Mouse (Mus musculus): ENCODE measurements at regions not wholly inside any gene's neighbourhood (a gene's known extent, or its start where the extent isn't known, plus 50 kb on each side); places are given as distances from the start of the nearest gene placed in this dataset.

GRCm38 (mm10) chr16:74651244-74651643 is 239.6 kb upstream of the Robo2 start:
- no peaks in the 10 kb centered on the region for H3K36me3 ChIP-seq (ENCODE audit: control insufficient read depth, insufficient read depth, low read length)
- DNase-seq (ENCODE audit: extremely low read depth, low read depth, low spot score), result no peak
- H3K4me3 ChIP-seq (ENCODE audit: insufficient read depth, low read depth, low read length), result no peak overlapping the region
- no peak overlapping the region for H3K9ac ChIP-seq (ENCODE audit: low read depth, low read length)
- H3K27me3 ChIP-seq (ENCODE audit: control insufficient read depth, insufficient read depth, low read length), result no peaks in the 10 kb centered on the region
- WGBS, result 85% methylated on average over 3 of the region's 3 CpGs
- no peak for TF ChIP-seq POLR2A (IDR thresholded peaks at IDR 0.05; ENCODE audit: extremely low read depth, insufficient read depth, low read length)
- no peak for TF ChIP-seq CTCF (IDR thresholded peaks at IDR 0.05; ENCODE audit: low read depth, low read length)
- H3K4me1 ChIP-seq (ENCODE audit: control insufficient read depth, insufficient read depth, low read length), result no peaks in the 10 kb centered on the region
- H3K27ac ChIP-seq (replicated peaks; ENCODE audit: insufficient read depth, low read depth, low read length), result no peak overlapping the region
- no peaks in the 10 kb centered on the region for H3K79me2 ChIP-seq (ENCODE audit: control insufficient read depth, insufficient read depth, low read length)

DNA sequence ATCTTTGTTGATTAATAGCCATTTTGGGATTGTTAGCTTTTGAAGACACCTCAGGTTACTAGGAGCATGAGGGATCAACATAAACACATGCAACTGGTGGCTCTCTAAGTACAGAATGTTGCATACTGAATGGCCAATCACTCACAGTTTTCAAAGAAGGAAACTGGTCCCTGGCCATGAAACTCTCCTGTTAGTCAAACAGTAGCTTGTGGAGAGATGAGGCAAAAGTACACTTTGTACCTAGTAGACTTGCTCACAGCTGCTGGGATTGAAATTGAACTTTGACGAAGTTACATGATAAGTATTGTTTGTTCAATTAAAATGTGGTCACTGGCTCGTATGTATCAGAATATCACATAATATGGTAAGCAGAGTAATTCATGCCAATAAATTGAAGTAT is 237.6 kb upstream of the Robo2 start:
- Histone ChIP-seq H3K4me3 (ENCODE audit: insufficient read depth, low read depth, low read length) (no peak overlapping the region), H3K4me1 (ENCODE audit: control insufficient read depth, insufficient read depth, low read length) (no peaks in the 10 kb centered on the region), H3K9ac (ENCODE audit: low read depth, low read length) (no peak overlapping the region), H3K27me3 (ENCODE audit: control insufficient read depth, insufficient read depth, low read length) (no peaks in the 10 kb centered on the region), H3K79me2 (ENCODE audit: control insufficient read depth, insufficient read depth, low read length) (no peaks in the 10 kb centered on the region), H3K27ac (replicated peaks; ENCODE audit: insufficient read depth, low read depth, low read length) (no peak overlapping the region), H3K36me3 (ENCODE audit: control insufficient read depth, insufficient read depth, low read length) (no peaks in the 10 kb centered on the region)
- TF ChIP-seq CTCF (IDR thresholded peaks at IDR 0.05; ENCODE audit: low read depth, low read length), result no peak
- no peak for TF ChIP-seq POLR2A (IDR thresholded peaks at IDR 0.05; ENCODE audit: extremely low read depth, insufficient read depth, low read length)
- peak; percentile 30 for DNase-seq (ENCODE audit: extremely low read depth, low read depth, low spot score)
- 14% methylated on average over 2 of the region's 2 CpGs for WGBS

DNA sequence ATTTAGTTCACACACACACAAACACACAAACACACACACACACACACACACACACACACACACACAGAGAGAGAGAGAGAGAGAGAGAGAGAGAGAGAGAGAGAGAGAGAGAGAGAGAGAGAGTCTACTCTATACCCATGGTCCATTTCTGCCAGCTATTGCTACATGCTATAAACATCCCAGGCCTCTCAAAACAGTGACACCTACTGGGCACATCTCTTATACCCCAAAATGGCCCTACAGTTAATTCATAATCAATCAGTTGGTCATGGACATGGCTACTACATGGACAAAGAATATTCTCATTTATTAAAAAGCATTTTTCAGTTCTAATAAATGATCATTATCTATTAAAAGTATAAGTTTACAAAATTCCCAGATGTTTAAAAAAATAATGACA is 236.8 kb upstream of the Robo2 start:
- H3K36me3 ChIP-seq (ENCODE audit: control insufficient read depth, insufficient read depth, low read length), result no peaks in the 10 kb centered on the region
- H3K27me3 ChIP-seq (ENCODE audit: control insufficient read depth, insufficient read depth, low read length), result no peaks in the 10 kb centered on the region
- DNase-seq (ENCODE audit: extremely low read depth, low read depth, low spot score), result no peak
- TF ChIP-seq CTCF (IDR thresholded peaks at IDR 0.05; ENCODE audit: low read depth, low read length), result no peak
- TF ChIP-seq POLR2A (IDR thresholded peaks at IDR 0.05; ENCODE audit: extremely low read depth, insufficient read depth, low read length), result no peak
- H3K79me2 ChIP-seq (ENCODE audit: control insufficient read depth, insufficient read depth, low read length), result no peaks in the 10 kb centered on the region
- no peaks in the 10 kb centered on the region for H3K4me1 ChIP-seq (ENCODE audit: control insufficient read depth, insufficient read depth, low read length)
- H3K27ac ChIP-seq (replicated peaks; ENCODE audit: insufficient read depth, low read depth, low read length), result no peak overlapping the region
- H3K4me3 ChIP-seq (ENCODE audit: insufficient read depth, low read depth, low read length), result no peak overlapping the region
- no peak overlapping the region for H3K9ac ChIP-seq (ENCODE audit: low read depth, low read length)

DNA sequence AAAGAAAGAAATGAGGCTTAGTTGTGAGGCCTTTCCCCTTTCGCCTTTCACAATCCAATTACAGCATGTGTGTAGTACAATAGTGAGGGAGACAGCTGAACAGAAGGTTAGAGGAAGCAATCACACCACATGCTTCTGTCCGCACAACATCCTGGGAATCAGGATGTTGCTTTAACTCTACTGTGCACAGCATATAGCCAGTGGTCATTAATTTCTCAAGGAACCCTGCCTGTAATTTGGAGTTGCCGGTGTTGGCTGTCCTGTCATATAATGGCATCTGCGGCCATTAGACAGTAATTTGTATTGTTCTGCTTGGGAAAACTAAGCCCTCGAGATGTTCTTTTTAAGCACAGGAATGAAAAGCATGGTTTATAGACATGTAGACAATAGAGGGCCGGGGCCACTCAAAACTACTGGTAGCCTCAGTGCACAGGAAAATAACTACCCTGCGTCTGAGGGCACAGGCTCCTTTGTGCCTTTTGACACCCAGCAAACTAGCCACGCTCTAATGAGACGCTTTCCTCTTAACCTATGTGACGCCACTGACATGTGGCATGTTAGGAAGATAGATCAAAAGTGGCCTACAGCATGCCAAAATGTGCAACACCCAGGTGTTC is 233.2 kb upstream of the Robo2 start:
- H3K27me3 ChIP-seq (ENCODE audit: control insufficient read depth, insufficient read depth, low read length), result no peaks in the 10 kb centered on the region
- no peak for TF ChIP-seq CTCF (IDR thresholded peaks at IDR 0.05; ENCODE audit: low read depth, low read length)
- TF ChIP-seq POLR2A (IDR thresholded peaks at IDR 0.05; ENCODE audit: extremely low read depth, insufficient read depth, low read length), result no peak
- no peak for DNase-seq (ENCODE audit: extremely low read depth, low read depth, low spot score)
- H3K4me3 ChIP-seq (ENCODE audit: insufficient read depth, low read depth, low read length), result no peak overlapping the region
- no peaks in the 10 kb centered on the region for H3K79me2 ChIP-seq (ENCODE audit: control insufficient read depth, insufficient read depth, low read length)
- no peak overlapping the region for H3K27ac ChIP-seq (replicated peaks; ENCODE audit: insufficient read depth, low read depth, low read length)
- H3K4me1 ChIP-seq (ENCODE audit: control insufficient read depth, insufficient read depth, low read length), result no peaks in the 10 kb centered on the region
- WGBS, result 90% methylated on average over 10 of the region's 10 CpGs
- H3K9ac ChIP-seq (ENCODE audit: low read depth, low read length), result no peak overlapping the region
- no peaks in the 10 kb centered on the region for H3K36me3 ChIP-seq (ENCODE audit: control insufficient read depth, insufficient read depth, low read length)

DNA sequence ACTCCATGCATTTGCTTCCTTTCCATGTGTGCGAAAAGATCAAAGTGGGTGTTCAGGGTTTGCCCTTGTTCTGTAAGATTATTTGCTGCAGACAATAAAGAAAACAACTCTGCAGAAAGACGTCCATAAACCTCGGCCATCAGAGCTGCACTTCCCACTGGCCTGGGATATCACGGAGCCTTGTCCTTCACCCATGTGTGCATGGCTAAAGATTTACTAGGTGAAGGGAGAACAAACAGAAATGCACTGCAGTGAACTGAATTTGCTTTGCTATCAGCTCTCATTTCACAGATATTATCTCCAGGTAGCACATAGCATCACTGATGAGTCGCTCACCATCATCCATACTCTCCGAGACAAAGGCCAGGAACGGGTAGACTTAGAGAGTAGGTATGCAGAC is 228.2 kb upstream of the Robo2 start:
- H3K4me1 ChIP-seq (ENCODE audit: control insufficient read depth, insufficient read depth, low read length), result no peaks in the 10 kb centered on the region
- no peaks in the 10 kb centered on the region for H3K27me3 ChIP-seq (ENCODE audit: control insufficient read depth, insufficient read depth, low read length)
- no peak overlapping the region for H3K27ac ChIP-seq (replicated peaks; ENCODE audit: insufficient read depth, low read depth, low read length)
- no peak overlapping the region for H3K9ac ChIP-seq (ENCODE audit: low read depth, low read length)
- no peaks in the 10 kb centered on the region for H3K79me2 ChIP-seq (ENCODE audit: control insufficient read depth, insufficient read depth, low read length)
- DNase-seq (ENCODE audit: extremely low read depth, low read depth, low spot score), result no peak
- WGBS, result 29% methylated on average over 7 of the region's 7 CpGs
- TF ChIP-seq CTCF (IDR thresholded peaks at IDR 0.05; ENCODE audit: low read depth, low read length) (no peak), POLR2A (IDR thresholded peaks at IDR 0.05; ENCODE audit: extremely low read depth, insufficient read depth, low read length) (no peak)
- H3K36me3 ChIP-seq (ENCODE audit: control insufficient read depth, insufficient read depth, low read length), result no peaks in the 10 kb centered on the region
- no peak overlapping the region for H3K4me3 ChIP-seq (ENCODE audit: insufficient read depth, low read depth, low read length)

- Histone ChIP-seq H3K9ac (ENCODE audit: low read depth, low read length) (no peak overlapping the region), H3K27me3 (ENCODE audit: control insufficient read depth, insufficient read depth, low read length) (no peaks in the 10 kb centered on the region), H3K4me3 (ENCODE audit: insufficient read depth, low read depth, low read length) (no peak overlapping the region), H3K36me3 (ENCODE audit: control insufficient read depth, insufficient read depth, low read length) (no peaks in the 10 kb centered on the region), H3K79me2 (ENCODE audit: control insufficient read depth, insufficient read depth, low read length) (no peaks in the 10 kb centered on the region), H3K4me1 (ENCODE audit: control insufficient read depth, insufficient read depth, low read length) (no peaks in the 10 kb centered on the region), H3K27ac (replicated peaks; ENCODE audit: insufficient read depth, low read depth, low read length) (no peak overlapping the region)
- 88% methylated on average over 5 of the region's 5 CpGs for WGBS
- no peak for DNase-seq (ENCODE audit: extremely low read depth, low read depth, low spot score)
- TF ChIP-seq CTCF (IDR thresholded peaks at IDR 0.05; ENCODE audit: low read depth, low read length), result no peak
- TF ChIP-seq POLR2A (IDR thresholded peaks at IDR 0.05; ENCODE audit: extremely low read depth, insufficient read depth, low read length), result no peak
Measured at GRCm38 (mm10) chr16:74637638-74638037, 226.0 kb upstream of the Robo2 start.

All from liver, adult 2 months (tissue).